In the genomic region with DNA sequence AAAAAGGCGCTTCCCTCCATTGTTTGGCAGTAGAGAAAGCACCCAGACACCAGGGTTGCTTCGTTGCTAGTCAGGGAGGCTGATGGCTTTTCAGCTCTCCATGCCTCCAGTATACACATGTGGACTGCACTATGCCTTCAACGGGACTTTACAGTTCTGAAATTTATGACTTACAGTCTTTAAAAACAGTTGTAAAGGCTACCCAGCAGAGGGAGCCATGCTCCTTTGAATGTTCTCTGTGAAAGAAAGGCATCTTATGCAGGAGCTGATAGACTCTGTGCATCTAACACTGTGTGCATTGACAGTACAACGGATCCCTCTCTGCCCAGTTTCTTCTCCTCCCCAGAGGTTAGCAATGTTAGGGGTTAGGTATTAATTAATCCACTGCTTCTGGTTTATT, we compare ENCODE assay signal across 7 mouse cellular contexts. TPM values are rescaled to one million over a fixed set of nuclear protein-coding genes. Genes with fewer than 3 reads are reported as not detected.
DNase-seq lines count a peak whose midpoint lies in the region; ATAC-seq and TF ChIP-seq lines count a peak whose summit lies in the region.

No protein-coding gene starts in this region.

- H3K27me3 ChIP-seq in hindbrain, embryonic 12.5 days: no peaks in the 10 kb centered on the region
- no peaks in the 10 kb centered on the region for H3K27me3 ChIP-seq in liver, embryonic 11.5 days (replicated peaks; ENCODE audit: control insufficient read depth, insufficient read depth, low read length)

- H3K9me3 ChIP-seq in hindbrain, embryonic 12.5 days (replicated peaks): no peaks in the 10 kb centered on the region
- no peaks in the 10 kb centered on the region for H3K9me3 ChIP-seq in liver, embryonic 11.5 days (ENCODE audit: control insufficient read depth, low read length)

- ATAC-seq in hindbrain, embryonic 12.5 days (ENCODE audit: low FRiP score): peak; percentile 43; the same call in 1 of the 2 replicates
- peak; percentile 41; the same call in 1 of the 2 replicates for ATAC-seq in liver, embryonic 11.5 days (replicated peaks; ENCODE audit: low FRiP score)

- no peaks in the 10 kb centered on the region for H3K36me3 ChIP-seq in hindbrain, embryonic 12.5 days
- no peaks in the 10 kb centered on the region for H3K36me3 ChIP-seq in liver, embryonic 11.5 days (ENCODE audit: control insufficient read depth, insufficient read depth, low read length)

- no peak overlapping the region for H3K4me2 ChIP-seq in hindbrain, embryonic 12.5 days (replicated peaks)
- H3K4me2 ChIP-seq in liver, embryonic 11.5 days: no peak overlapping the region

- no peak overlapping the region for H3K9ac ChIP-seq in hindbrain, embryonic 12.5 days
- H3K9ac ChIP-seq in liver, embryonic 11.5 days (ENCODE audit: low read depth, low read length): no peak overlapping the region

- no peaks in the 10 kb centered on the region for H3K4me1 ChIP-seq in hindbrain, embryonic 12.5 days
- H3K4me1 ChIP-seq in liver, embryonic 11.5 days (replicated peaks; ENCODE audit: control insufficient read depth, insufficient read depth, low read length): no peaks in the 10 kb centered on the region

- TF ChIP-seq CTCF in layer of hippocampus, adult 2 months (conservative IDR thresholded peaks at IDR 0.05): peak; percentile 82

- peak; percentile 37 to 69 for DNase-seq in layer of hippocampus, adult 2 months (ENCODE audit: low spot score in 2 of 2)
- DNase-seq in layer of hippocampus, adult 8-10 months (ENCODE audit: low spot score in 2 of 2): no peak
- DNase-seq in Muller cell, postnatal 12 days (ENCODE audit: inconsistent ontology term): peak; percentile 54
- peak; percentile 35 to 51 for DNase-seq in cerebellum, postnatal 4 days (ENCODE audit: low spot score in 2 of 2)
- DNase-seq in liver, embryonic 11.5 days (ENCODE audit: low spot score): no peak
- peak; percentile 8 for DNase-seq in retina, adult 2 months (ENCODE audit: low read depth, low spot score)

- no peak overlapping the region for H3K4me3 ChIP-seq in layer of hippocampus, adult 2 months
- H3K4me3 ChIP-seq in hindbrain, embryonic 12.5 days: no peak overlapping the region
- H3K4me3 ChIP-seq in liver, embryonic 11.5 days (ENCODE audit: low read depth, low read length): no peak overlapping the region

- WGBS in hindbrain, embryonic 12.5 days: 55% methylated on average over 4 of the region's 4 CpGs
- 54% methylated on average over 4 of the region's 4 CpGs for WGBS in liver, embryonic 11.5 days

- no peak overlapping the region for H3K27ac ChIP-seq in layer of hippocampus, adult 2 months
- H3K27ac ChIP-seq in hindbrain, embryonic 12.5 days: no peak overlapping the region
- H3K27ac ChIP-seq in liver, embryonic 11.5 days (ENCODE audit: low read depth, low read length): no peak overlapping the region

RNA-seq across cellular contexts. Expression of gene Depdc1b, which starts 30.9 kb away (rescaled TPM):
- total RNA-seq in layer of hippocampus, adult 2 months (2021): under 1 TPM; 0.33 to 0.34 TPM
- under 1 TPM; 0.17 to 0.34 (median 0.25) TPM for total RNA-seq in layer of hippocampus, adult 8-10 months (2022)
- polyA plus RNA-seq in hindbrain, embryonic 12.5 days (2016; fragmentation: Nextera tagmentation; extraction: Ambion mirVana): 8.1 and 9.2 TPM in 2 replicates
- 13.5 and 14.9 TPM in 2 replicates for polyA plus RNA-seq in liver, embryonic 11.5 days (2014; fragmentation: Nextera tagmentation; extraction: Ambion mirVana)

Comparison
In these comparisons a context has a peak if more than half of its experiments do, and no peak if none do; other contexts are left out.
1. DNase-seq: peak in layer of hippocampus, adult 2 months (2 of 2), Muller cell, postnatal 12 days (single experiment), cerebellum, postnatal 4 days (2 of 2) and retina, adult 2 months (single experiment); none in layer of hippocampus, adult 8-10 months (0 of 2) and liver, embryonic 11.5 days (single experiment).